In the genomic region with DNA sequence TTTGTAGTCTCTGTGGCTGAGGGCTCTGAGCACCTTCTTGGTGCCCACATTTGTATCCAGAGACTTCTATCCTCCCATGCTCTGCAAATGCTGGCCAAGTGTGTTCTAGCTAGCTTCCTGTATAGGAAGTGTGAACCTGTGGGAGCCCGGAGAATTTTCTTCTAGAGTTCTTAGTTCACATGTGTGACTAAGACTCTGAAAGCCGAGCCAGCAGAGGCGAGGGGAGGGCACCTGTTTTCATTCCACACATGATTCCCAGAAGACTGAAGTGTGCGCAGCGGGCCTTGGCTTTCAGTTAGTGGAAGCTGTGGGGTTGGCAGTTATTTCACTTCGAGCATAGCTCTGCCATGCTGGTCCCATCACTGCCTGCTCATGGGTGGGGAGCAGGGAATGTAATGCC, we compare ENCODE assay signal across 12 mouse cellular contexts. TPM values are rescaled to one million over a fixed set of nuclear protein-coding genes. Genes with fewer than 3 reads are reported as not detected.
DNase-seq lines count a peak whose midpoint lies in the region; ATAC-seq lines count a peak whose summit lies in the region.
"Had no signal": no experiment of that assay in that cellular context is flagged by ENCODE, and none has a peak within 500 bp of the region (broad histone marks: within the 10 kb centered on the region; RNA-seq: fewer than 3 reads in every experiment).

No protein-coding gene starts in this region.

- H3K9me3 ChIP-seq in hindbrain, embryonic 10.5 days, result no peaks in the 10 kb centered on the region
- H3K9me3 ChIP-seq in midbrain, embryonic 14.5 days (ENCODE audit: control insufficient read depth, low read length), result no peaks in the 10 kb centered on the region

- peaks cover 22% of the 10 kb centered on the region for H3K36me3 ChIP-seq in hindbrain, embryonic 10.5 days
- peaks cover 22% of the 10 kb centered on the region for H3K36me3 ChIP-seq in midbrain, embryonic 14.5 days (ENCODE audit: control insufficient read depth, insufficient read depth, low read length)

- peaks cover 14% of the 10 kb centered on the region for H3K27me3 ChIP-seq in hindbrain, embryonic 10.5 days (ENCODE audit: insufficient read depth, poor library complexity, severe bottlenecking)
- no peaks in the 10 kb centered on the region for H3K27me3 ChIP-seq in midbrain, embryonic 14.5 days (ENCODE audit: control insufficient read depth, insufficient read depth, low read length)

- WGBS in hindbrain, embryonic 10.5 days, result 75% methylated on average over 6 of the region's 6 CpGs
- WGBS in midbrain, embryonic 14.5 days, result 57% methylated on average over 6 of the region's 6 CpGs

- peak; percentile 3 for DNase-seq in adrenal gland, postnatal 10 days
- no peak for DNase-seq in adrenal gland, postnatal 4 days (ENCODE audit: low spot score in 2 of 2)
- DNase-seq in Muller cell, postnatal 12 days (ENCODE audit: inconsistent ontology term), result peak; percentile 32
- no peak for DNase-seq in hindbrain, embryonic 10.5 days (ENCODE audit: low spot score)
- DNase-seq in midbrain, embryonic 14.5 days, result peak; percentile 44
- DNase-seq in lung, postnatal 25 days (ENCODE audit: low spot score), result no peak
- no peak for DNase-seq in lung, postnatal 14 days
- DNase-seq in natural killer cell, adult 2 months (ENCODE audit: low spot score in 2 of 2), result no peak
- DNase-seq: kidney, postnatal 4 days; liver, postnatal 0 days; retina, postnatal 1 day had no signal

- peak overlapping the region; percentile 99 for H3K9ac ChIP-seq in midbrain, embryonic 14.5 days (replicated peaks; ENCODE audit: low read length)
- H3K9ac ChIP-seq: liver, postnatal 0 days had no signal

- peak overlapping the region; percentile 71 for H3K4me2 ChIP-seq in midbrain, embryonic 14.5 days (ENCODE audit: low read length)

- H3K4me3 ChIP-seq in hindbrain, embryonic 10.5 days, result peak overlapping the region; percentile 81
- peak overlapping the region; percentile 84 for H3K4me3 ChIP-seq in midbrain, embryonic 14.5 days (replicated peaks; ENCODE audit: low read depth, low read length)

- ATAC-seq in midbrain, embryonic 14.5 days (ENCODE audit: low FRiP score, low TSS enrichment), result no peak
- ATAC-seq: liver, postnatal 0 days had no signal

- peaks cover 33% of the 10 kb centered on the region for H3K4me1 ChIP-seq in hindbrain, embryonic 10.5 days (replicated peaks)
- peaks cover 32% of the 10 kb centered on the region for H3K4me1 ChIP-seq in midbrain, embryonic 14.5 days (ENCODE audit: control insufficient read depth, insufficient read depth, low read length)

- H3K27ac ChIP-seq in hindbrain, embryonic 10.5 days, result no peak overlapping the region
- peak overlapping the region; percentile 99; the same call in 1 of the 2 replicates for H3K27ac ChIP-seq in midbrain, embryonic 14.5 days (replicated peaks; ENCODE audit: low read depth, low read length)

RNA-seq across cellular contexts. Expression of a gene that starts 1.9 kb away (rescaled TPM):
- total RNA-seq in adrenal gland, postnatal 10 days (2021), result 10 to 100 TPM; 13.5 to 18.0 TPM
- 10 to 100 TPM; 23.0 to 25.0 TPM for total RNA-seq in adrenal gland, postnatal 4 days (2021)
- 52.5 and 81.6 TPM in 2 replicates for polyA plus RNA-seq in hindbrain, embryonic 10.5 days (2016; fragmentation: Nextera tagmentation; extraction: Ambion mirVana)
- polyA plus RNA-seq in midbrain, embryonic 14.5 days (2014; fragmentation: Nextera tagmentation; extraction: Ambion mirVana), result 278 and 323 TPM in 2 replicates
- total RNA-seq: granulocyte monocyte progenitor cell, adult 5-6 weeks had no signal

Comparison
In these comparisons a context has a peak if more than half of its experiments do, and no peak if none do; other contexts are left out.
1. DNase-seq: peak in adrenal gland, postnatal 10 days (single experiment), Muller cell, postnatal 12 days (single experiment) and midbrain, embryonic 14.5 days (single experiment); none in adrenal gland, postnatal 4 days (0 of 2), hindbrain, embryonic 10.5 days (single experiment), lung, postnatal 25 days (single experiment), lung, postnatal 14 days (single experiment) and natural killer cell, adult 2 months (0 of 2).